Mouse (Mus musculus) kidney, adult 2 months (tissue): ENCODE data around the gene Tceal7.

Experiments used
- CTCF ChIP-seq: fragments of 200-500 bp; conservative IDR thresholded peaks from 2 replicates; pipeline ENCODE4 v1.5.1; 2011; ENCODE audit warnings: low read depth, mild to moderate bottlenecking, control low read depth, low read length, moderate library complexity, mixed read lengths; ENCODE audit not compliant: insufficient read depth, insufficient read length
- POLR2A ChIP-seq: fragments of 200-500 bp; IDR thresholded peaks from one replicate; pipeline ENCODE4 v1.6.1; 2011; ENCODE audit warnings: low read depth, low read length, control low read depth

DNA sequence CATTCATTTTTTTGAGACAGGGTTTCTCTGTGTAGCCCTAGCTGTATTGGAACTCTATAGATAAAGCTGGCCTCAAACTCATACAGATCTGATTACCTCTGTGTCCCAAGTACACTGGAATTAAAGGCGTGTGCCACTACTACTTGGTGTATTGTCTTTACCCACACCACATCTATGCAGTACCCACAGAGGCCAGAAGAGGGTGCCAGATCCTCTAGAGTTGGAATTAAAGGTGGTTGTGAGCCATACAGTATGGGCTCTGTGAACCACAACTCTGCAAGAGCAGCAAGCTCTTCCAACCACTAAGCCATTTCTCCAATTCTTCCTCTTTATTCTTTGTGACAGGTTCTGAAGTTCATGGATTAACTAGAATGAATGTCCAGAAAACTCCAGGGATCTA lies 17.7 kb upstream of the Tceal7 start:
- TF ChIP-seq CTCF (peak; percentile 42), POLR2A (no peak)
